Mouse (Mus musculus) c-Kit-negative CD71-positive TER-119-positive erythroid progenitor cells, embryonic 14.5 days (primary cell): ENCODE results near the gene Adgrb2.

ENCODE experiments used
- DNase-seq: peaks from one replicate; pipeline ENCODE4 v3.0.0-alpha.2; 2013; ENCODE audit warnings: low read depth, low spot score

The Adgrb2 gene

GRCm38 (mm10) chr4:129987825-129988504 lies 3.3 kb downstream of the Adgrb2 start:
- DNase-seq = no peak

- DNase-seq = no peak
Measured at GRCm38 (mm10) chr4:129989925-129990324, 5.3 kb downstream of the Adgrb2 start.

DNA sequence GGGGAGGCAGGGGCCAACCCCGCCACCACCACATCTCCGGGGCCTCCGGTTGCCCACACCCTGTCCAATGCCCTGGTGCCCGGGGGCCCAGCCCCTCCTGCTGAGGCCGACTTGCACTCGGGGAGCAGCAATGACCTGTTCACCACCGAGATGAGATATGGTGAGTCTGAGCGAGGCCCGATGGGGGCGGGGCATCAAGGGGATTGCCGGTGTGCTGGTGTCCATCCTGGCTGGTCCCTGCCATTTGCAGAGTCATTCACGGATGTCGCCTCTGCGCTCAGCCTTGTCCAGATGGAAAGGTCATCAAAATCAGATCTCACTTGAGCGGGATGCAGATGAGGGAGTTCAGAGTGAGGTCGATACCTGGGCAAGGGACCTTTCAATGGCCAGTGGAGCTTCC lies 8.1 kb downstream of the Adgrb2 start:
- DNase-seq = no peak

GRCm38 (mm10) chr4:129993213-129993612 lies 8.5 kb downstream of the Adgrb2 start:
- no peak for DNase-seq

- DNase-seq = no peak
Measured at GRCm38 (mm10) chr4:129993944-129994695, 9.4 kb downstream of the Adgrb2 start.

GRCm38 (mm10) chr4:129994728-129995127 lies 10.1 kb downstream of the Adgrb2 start:
- DNase-seq = no peak

GRCm38 (mm10) chr4:129995255-129995654 lies 10.6 kb downstream of the Adgrb2 start:
- DNase-seq = no peak

DNA sequence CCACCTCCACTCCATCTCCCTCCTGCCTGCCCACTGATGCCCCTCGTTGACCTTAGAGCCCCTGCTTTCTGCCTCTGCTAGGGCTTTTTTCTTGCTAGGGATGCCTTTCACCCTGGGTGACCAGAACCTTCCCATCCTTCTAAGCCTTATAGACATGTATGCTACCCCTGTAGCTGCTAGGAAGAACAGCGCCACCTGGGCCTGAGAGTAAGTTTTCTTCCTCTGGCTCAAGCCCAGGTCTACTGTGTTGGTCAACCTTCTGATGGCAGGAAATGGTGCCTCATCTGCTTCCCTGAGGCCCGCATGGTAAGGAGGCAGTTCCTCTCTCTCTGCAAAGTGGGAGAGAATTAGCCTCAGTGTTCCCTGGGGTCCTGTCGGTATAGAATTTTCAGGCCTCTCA lies 11.3 kb downstream of the Adgrb2 start:
- no peak for DNase-seq

GRCm38 (mm10) chr4:129998124-129998523 lies 13.5 kb downstream of the Adgrb2 start:
- no peak for DNase-seq

GRCm38 (mm10) chr4:130001710-130002109 lies 17.0 kb downstream of the Adgrb2 start:
- no peak for DNase-seq

DNA sequence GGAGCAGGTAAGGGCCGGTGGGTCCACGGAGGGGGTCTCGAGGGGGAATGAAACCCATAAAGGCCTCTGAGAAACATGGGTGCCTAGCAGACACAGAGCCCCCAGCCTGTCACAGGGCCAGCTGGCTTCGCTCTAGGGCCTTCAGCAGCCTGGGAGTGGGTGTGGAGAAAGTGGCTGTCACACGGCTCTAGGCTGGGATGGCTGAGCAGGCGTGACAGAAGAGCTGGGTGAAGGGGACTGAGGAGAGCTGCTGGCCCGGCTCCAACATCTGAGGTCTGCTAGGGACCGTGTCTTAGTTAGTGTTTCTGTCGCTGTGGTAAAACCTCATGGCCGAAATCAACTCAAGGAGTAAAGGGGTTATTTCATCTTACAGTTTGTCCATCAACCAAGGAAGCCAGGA lies 17.5 kb downstream of the Adgrb2 start:
- no peak for DNase-seq

DNA sequence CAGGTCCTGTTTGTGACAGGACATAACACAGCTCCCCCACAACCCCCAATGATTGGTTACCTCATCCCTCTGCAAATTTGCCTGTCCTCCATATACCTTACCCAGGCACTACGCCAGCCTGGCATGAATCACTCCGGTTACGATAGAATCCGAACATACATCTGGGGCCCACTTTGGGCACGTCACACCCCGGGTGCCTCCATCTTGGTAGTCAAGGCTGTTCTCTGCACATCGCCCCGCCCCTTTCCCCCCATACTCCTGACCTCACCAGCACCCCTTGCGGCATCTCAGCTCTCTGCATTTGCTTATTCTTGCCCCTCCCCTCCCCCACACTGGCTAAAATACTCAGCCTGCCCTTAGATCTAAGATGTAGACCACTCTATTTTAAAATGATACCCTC lies 20.9 kb downstream of the Adgrb2 start:
- no peak for DNase-seq

DNA sequence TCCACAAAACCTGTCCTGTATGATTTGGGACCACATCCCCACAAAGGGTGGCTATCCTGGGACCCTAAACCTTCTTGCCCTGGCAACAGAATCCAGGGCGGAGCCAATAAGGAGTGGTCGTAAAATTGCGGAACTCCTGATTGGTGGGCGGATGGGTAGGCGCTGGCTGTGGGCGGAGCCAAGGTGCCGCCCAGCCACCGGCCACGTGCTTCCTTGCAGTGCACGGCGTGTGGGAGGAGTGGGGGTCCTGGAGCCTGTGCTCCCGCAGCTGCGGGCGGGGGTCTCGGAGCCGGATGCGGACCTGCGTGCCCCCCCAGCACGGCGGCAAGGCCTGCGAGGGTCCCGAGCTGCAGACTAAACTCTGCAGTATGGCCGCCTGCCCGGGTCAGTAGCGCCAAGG lies 21.9 kb downstream of the Adgrb2 start:
- DNase-seq = no peak

GRCm38 (mm10) chr4:130009043-130009442 lies 24.4 kb downstream of the Adgrb2 start:
- DNase-seq = no peak

DNA sequence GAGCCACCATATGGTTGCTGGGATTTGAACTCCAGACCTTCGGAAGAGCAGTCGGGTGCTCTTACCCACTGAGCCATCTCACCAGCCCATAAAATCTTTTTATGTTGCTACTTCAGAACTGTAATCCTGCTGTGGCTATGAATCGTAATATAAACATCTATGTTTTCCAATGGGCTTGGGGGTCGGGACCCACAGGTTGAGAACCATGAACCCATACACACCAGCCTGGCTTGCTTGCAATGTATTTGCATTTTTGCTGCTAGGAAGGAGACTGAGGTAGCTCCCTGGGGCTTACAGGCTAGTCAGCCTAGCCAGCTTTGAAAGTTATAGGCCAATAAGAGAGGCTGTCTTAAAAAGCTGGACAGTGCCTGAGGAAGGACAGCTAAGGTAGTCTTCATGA lies 26.1 kb downstream of the Adgrb2 start:
- no peak for DNase-seq

DNA sequence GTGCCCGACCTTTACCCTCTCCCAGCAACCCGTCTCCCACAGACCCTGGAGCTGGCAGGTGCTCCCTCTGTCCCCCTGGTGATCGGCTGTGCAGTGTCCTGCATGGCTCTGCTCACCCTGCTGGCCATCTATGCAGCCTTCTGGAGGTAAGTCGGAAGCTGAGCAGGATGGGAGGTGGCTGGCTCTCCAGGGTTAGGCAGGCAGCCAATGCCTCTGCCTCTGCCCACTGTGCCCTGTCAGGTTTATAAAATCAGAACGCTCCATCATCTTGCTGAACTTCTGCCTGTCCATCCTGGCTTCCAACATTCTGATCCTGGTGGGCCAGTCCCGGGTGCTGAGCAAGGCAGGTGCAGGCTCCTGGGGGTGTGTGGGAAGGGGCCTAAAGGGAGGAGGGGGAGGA lies 27.6 kb downstream of the Adgrb2 start:
- no peak for DNase-seq

GRCm38 (mm10) chr4:130013111-130013510 lies 28.4 kb downstream of the Adgrb2 start:
- DNase-seq = no peak

GRCm38 (mm10) chr4:130016010-130016409 lies 31.3 kb downstream of the Adgrb2 start:
- no peak for DNase-seq

DNA sequence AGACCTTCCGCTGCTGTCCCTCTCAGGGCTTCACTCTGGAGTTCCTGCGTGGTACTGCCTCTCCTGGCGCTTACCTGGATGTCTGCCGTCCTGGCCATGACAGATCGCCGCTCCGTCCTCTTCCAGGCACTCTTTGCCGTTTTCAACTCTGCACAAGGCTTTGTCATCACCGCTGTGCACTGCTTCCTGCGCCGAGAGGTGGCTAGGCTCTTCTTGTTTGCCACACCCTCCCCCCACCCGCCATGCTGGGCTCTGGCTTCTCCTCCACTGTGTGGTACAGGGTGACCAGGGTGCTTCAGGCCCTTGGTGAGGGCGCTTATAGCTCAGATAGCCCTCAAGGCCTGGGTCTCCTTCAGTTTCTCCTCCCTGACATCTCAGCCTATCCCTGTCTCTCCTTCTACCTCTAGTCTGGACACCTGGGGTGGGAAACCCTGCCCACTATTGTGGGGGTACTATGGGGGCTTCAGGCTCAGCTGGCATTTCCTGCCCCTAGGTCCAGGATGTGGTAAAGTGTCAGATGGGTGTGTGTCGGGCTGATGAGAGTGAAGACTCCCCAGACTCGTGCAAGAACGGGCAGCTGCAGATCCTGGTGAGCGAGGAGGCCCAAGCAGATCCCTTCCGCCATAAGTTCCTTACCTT lies 32.5 kb downstream of the Adgrb2 start:
- DNase-seq = no peak

DNA sequence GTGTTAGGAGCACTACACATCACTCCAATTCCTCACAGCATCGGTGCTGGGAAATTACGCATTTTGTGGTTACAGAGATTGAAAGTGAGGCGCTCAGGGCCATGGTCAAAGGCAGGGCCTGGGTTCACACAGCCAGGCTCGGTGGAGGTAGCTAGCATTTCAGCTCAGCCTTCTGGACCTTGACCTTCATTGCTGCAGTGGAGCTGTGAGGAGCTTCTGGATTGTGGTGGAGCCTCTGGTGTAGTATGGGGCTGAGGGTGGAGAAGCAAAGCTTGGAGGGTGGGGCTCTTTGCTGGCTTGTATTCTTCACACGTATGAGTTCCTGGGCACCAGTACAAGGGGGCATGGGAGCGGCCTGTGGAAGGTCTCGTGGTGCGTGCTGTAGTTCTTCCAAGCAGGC lies 38.3 kb downstream of the Adgrb2 start:
- no peak for DNase-seq

DNA sequence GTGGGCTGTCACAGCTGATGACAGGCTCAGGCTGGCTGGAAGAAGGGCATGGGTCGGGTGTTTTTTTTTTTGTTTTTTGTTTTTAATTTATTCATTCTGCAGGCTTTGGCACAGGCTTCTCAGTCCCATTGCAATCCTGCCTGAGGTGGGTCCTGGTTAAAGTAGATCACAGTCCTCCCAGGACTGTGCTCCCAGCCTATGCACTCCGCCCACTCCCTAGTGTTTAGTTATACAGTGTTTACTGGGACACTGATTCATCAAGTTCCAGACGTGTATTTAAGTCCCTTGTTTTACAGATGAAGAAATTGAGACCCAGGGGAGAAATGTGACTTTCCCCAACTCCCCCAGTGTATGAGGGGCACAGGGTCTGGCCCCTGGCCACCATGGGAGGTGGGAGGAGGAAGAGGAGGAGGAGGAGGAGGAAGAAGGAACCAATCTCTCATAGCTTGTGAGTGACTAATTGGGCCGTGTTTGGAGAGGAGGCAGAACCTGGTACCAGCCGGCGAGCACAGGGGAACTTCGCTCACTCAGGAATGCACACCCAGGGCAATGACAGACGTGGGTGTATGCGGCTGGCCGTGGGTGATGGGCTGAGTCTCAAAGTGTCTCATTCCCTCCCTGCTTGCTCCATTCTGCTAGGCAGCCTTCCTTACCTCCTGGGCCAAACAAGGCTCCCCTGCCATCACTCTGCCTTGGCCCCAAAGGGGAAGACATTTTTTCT lies 39.0 kb downstream of the Adgrb2 start:
- DNase-seq = no peak

DNA sequence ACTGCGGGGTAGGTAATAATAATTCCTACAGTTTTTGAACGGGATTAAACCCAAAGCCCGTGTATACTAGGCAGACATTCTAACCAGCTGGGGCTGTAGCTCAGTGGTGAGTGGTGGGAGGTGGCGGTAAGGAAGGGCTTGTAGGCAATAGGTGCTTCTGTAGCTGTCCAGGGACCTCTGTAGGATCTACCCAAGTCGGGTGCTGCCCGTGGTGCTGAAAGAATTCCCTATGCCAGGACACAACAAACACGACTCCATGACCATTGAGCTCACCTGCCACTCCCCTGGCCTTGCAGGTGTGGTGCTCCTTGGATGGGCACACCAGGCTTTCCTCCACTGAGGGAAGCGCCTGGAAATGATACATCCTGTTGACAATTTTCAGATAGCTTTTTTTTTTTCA lies 40.9 kb downstream of the Adgrb2 start:
- no peak for DNase-seq
